Mouse (Mus musculus) liver, adult 2 months (tissue): ENCODE data around the gene Ihh. TPM values are rescaled to one million over a fixed set of nuclear protein-coding genes. Genes with fewer than 3 reads are reported as not detected.
A peak's percentile ranks its signal among the peaks of the same experiment; 100 is the strongest.

ENCODE experiments used
- DNase-seq: peaks from one replicate; pipeline ENCODE4 v3.0.0-alpha.2; 2011; ENCODE audit warnings: low read depth, low spot score; ENCODE audit errors: extremely low read depth
- H3K27ac ChIP-seq: fragments of 200-500 bp; replicated peaks from 2 replicates; pipeline ENCODE4 v1.5.1; 2012; ENCODE audit warnings: low read depth, mild to moderate bottlenecking, control low read depth, inconsistent platforms, low read length; ENCODE audit not compliant: insufficient read depth
- H3K27me3 ChIP-seq: fragments of 200-500 bp; 2 replicates; pipeline ENCODE4 v1.6.1; 2012; ENCODE audit warnings: mild to moderate bottlenecking, moderate library complexity, low read length, inconsistent platforms; ENCODE audit not compliant: control insufficient read depth, insufficient read depth
- H3K36me3 ChIP-seq: fragments of 200-500 bp; 2 replicates; pipeline ENCODE4 v1.6.1; 2012; ENCODE audit warnings: low read length, inconsistent platforms; ENCODE audit not compliant: control insufficient read depth, insufficient read depth
- H3K4me1 ChIP-seq: fragments of 200-500 bp; 2 replicates; pipeline ENCODE4 v1.6.1; 2011; ENCODE audit warnings: low read length; ENCODE audit not compliant: control insufficient read depth, insufficient read depth
- H3K4me3 ChIP-seq: fragments of 200-500 bp; 2 replicates; pipeline ENCODE4 v1.5.1; 2011; ENCODE audit warnings: low read depth, mild to moderate bottlenecking, control low read depth, low read length, moderate library complexity; ENCODE audit not compliant: insufficient read depth
- H3K79me2 ChIP-seq: fragments of 200-500 bp; 2 replicates; pipeline ENCODE4 v1.6.1; 2012; ENCODE audit warnings: inconsistent platforms, mild to moderate bottlenecking, low read length, moderate library complexity; ENCODE audit not compliant: control insufficient read depth, insufficient read depth
- H3K9ac ChIP-seq: fragments of 200-500 bp; 2 replicates; pipeline ENCODE4 v1.6.1; 2012; ENCODE audit warnings: low read depth, mild to moderate bottlenecking, control low read depth, inconsistent platforms, low read length
- CTCF ChIP-seq: fragments of 200-500 bp; IDR thresholded peaks from 2 replicates; pipeline ENCODE4 v1.5.1; 2011; ENCODE audit warnings: low read depth, low read length, control low read depth
- POLR2A ChIP-seq: fragments of 200-500 bp; IDR thresholded peaks from 2 replicates; pipeline ENCODE4 v1.6.1; 2011; ENCODE audit warnings: low read length, control low read depth; ENCODE audit not compliant: insufficient read depth; ENCODE audit errors: extremely low read depth
- WGBS: fragments of 180-500 bp; shearing (Covaris S2); methylation state at CpG from one replicate; pipeline ENCODE4 v1.1.7; 2018; 5-methylcytosine and 5-hydroxymethylcytosine counted together
- polyA plus RNA-seq: library from polyadenylated mRNA; depleted of rRNA; stranded (reverse); fragments of >200 nt; gene quantifications from 2 replicates; pipeline ENCODE4 v1.2.3, GENCODE M21; 2012
- total RNA-seq: library from RNA; depleted of rRNA; stranded (reverse); fragments of >200 nt; gene quantifications from 2 replicates; pipeline ENCODE4 v1.2.3, GENCODE M21; 2014

The Ihh gene
- total and polyA plus RNA-seq, 2 experiments, result 0.55 to 3.5 TPM

GRCm38 (mm10) chr1:74915706-74916105, 35.8 kb downstream of the Ihh start:
- Histone ChIP-seq H3K4me1 (no peaks in the 10 kb centered on the region), H3K27me3 (no peaks in the 10 kb centered on the region), H3K4me3 (no peak overlapping the region), H3K36me3 (no peaks in the 10 kb centered on the region), H3K27ac (no peak overlapping the region), H3K9ac (no peak overlapping the region), H3K79me2 (no peaks in the 10 kb centered on the region)
- TF ChIP-seq CTCF, result peak; percentile 74
- TF ChIP-seq POLR2A, result no peak
- 24% methylated on average over 13 of the region's 13 CpGs for WGBS
- DNase-seq, result no peak

- no peak for TF ChIP-seq CTCF
- no peak for TF ChIP-seq POLR2A
- no peak overlapping the region for H3K9ac ChIP-seq
- no peak overlapping the region for H3K27ac ChIP-seq
- peaks cover 8% of the 10 kb centered on the region; the same call in 1 of the 2 replicates for H3K27me3 ChIP-seq
- no peak overlapping the region for H3K4me3 ChIP-seq
- no peak for DNase-seq
- no peaks in the 10 kb centered on the region for H3K36me3 ChIP-seq
- H3K79me2 ChIP-seq, result no peaks in the 10 kb centered on the region
- 11% methylated on average over 6 of the region's 6 CpGs for WGBS
- peaks cover 2% of the 10 kb centered on the region; the same call in 1 of the 2 replicates for H3K4me1 ChIP-seq
Observed at GRCm38 (mm10) chr1:74902191-74902590, 49.3 kb downstream of the Ihh start.

- TF ChIP-seq CTCF (peak; percentile 36; the same call in 1 of the 2 replicates), POLR2A (no peak)
- 16% methylated on average over 3 of the region's 3 CpGs for WGBS
Observed at GRCm38 (mm10) chr1:74901686-74902085, 49.8 kb downstream of the Ihh start.

GRCm38 (mm10) chr1:74900341-74901285, 50.9 kb downstream of the Ihh start:
- DNase-seq, result peak; percentile 70
- no peaks in the 10 kb centered on the region for H3K36me3 ChIP-seq
- TF ChIP-seq POLR2A, result no peak
- TF ChIP-seq CTCF, result no peak
- WGBS, result 5% methylated on average over 65 of the region's 66 CpGs
- peaks cover 8% of the 10 kb centered on the region; the same call in 1 of the 2 replicates for H3K27me3 ChIP-seq
- peak overlapping the region; percentile 18; the same call in 1 of the 2 replicates for H3K4me3 ChIP-seq
- H3K79me2 ChIP-seq, result no peaks in the 10 kb centered on the region
- H3K27ac ChIP-seq, result no peak overlapping the region
- no peak overlapping the region; the same call in 1 of the 2 replicates for H3K9ac ChIP-seq
- H3K4me1 ChIP-seq, result peaks cover 2% of the 10 kb centered on the region; the same call in 1 of the 2 replicates

More at GRCm38 (mm10) chr1:74901686-74902085, 49.8 kb downstream of the Ihh start:
- Histone ChIP-seq H3K4me3 (no peak overlapping the region), H3K4me1 (peaks cover 2% of the 10 kb centered on the region; the same call in 1 of the 2 replicates), H3K79me2 (no peaks in the 10 kb centered on the region), H3K36me3 (no peaks in the 10 kb centered on the region), H3K27ac (no peak overlapping the region), H3K9ac (no peak overlapping the region), H3K27me3 (peaks cover 8% of the 10 kb centered on the region; the same call in 1 of the 2 replicates)
- DNase-seq, result peak; percentile 62

- 17% methylated on average over 9 of the region's 10 CpGs for WGBS
- Histone ChIP-seq H3K79me2 (no peaks in the 10 kb centered on the region), H3K4me1 (peaks cover 2% of the 10 kb centered on the region; the same call in 1 of the 2 replicates), H3K36me3 (no peaks in the 10 kb centered on the region), H3K9ac (no peak overlapping the region), H3K4me3 (no peak overlapping the region), H3K27ac (no peak overlapping the region), H3K27me3 (peaks cover 8% of the 10 kb centered on the region; the same call in 1 of the 2 replicates)
- DNase-seq, result no peak
- TF ChIP-seq CTCF (no peak), POLR2A (no peak)
Observed at GRCm38 (mm10) chr1:74898656-74899431, 52.6 kb downstream of the Ihh start.
